8 mouse cellular contexts compared by ENCODE assay signal in genomic region chr7:17059463-17059844, GRCm38 (mm10). TPM values are rescaled to one million over a fixed set of nuclear protein-coding genes. Genes with fewer than 3 reads are reported as not detected.
DNase-seq lines count a peak whose midpoint lies in the region; ATAC-seq and TF ChIP-seq lines count a peak whose summit lies in the region.

No protein-coding gene starts in this region.

- 80% methylated on average over 3 of the region's 3 CpGs for WGBS in midbrain, embryonic 14.5 days
- 81% methylated on average over 3 of the region's 3 CpGs for WGBS in midbrain, embryonic 13.5 days
- 55% methylated on average over 3 of the region's 3 CpGs for WGBS in kidney, postnatal 0 days
- 38% methylated on average over 3 of the region's 3 CpGs for WGBS in stomach, postnatal 0 days

- no peak for TF ChIP-seq EP300 in stomach, postnatal 0 days (optimal IDR thresholded peaks at IDR 0.05)

- H3K27ac ChIP-seq in midbrain, embryonic 14.5 days (replicated peaks; ENCODE audit: low read depth, low read length) = 0 out of 2 replicates have a peak overlapping the region, but pooled peaks have one; percentile 20
- no peak overlapping the region for H3K27ac ChIP-seq in midbrain, embryonic 13.5 days
- H3K27ac ChIP-seq in kidney, postnatal 0 days = peak overlapping the region; percentile 97
- H3K27ac ChIP-seq in stomach, postnatal 0 days (replicated peaks) = peak overlapping the region; percentile 99

- no peak for ATAC-seq in frontal cortex, adult (ENCODE audit: low TSS enrichment)
- no peak for ATAC-seq in midbrain, embryonic 14.5 days (ENCODE audit: low FRiP score, low TSS enrichment)
- ATAC-seq in midbrain, embryonic 13.5 days = no peak
- no peak for ATAC-seq in kidney, postnatal 0 days (replicated peaks; ENCODE audit: low FRiP score, low read depth)
- no peak for ATAC-seq in stomach, postnatal 0 days (ENCODE audit: low FRiP score, low TSS enrichment)

- TF ChIP-seq CTCF in kidney, postnatal 0 days (IDR thresholded peaks at IDR 0.05; ENCODE audit: low read depth) = no peak
- no peak for TF ChIP-seq CTCF in stomach, postnatal 0 days (IDR thresholded peaks at IDR 0.05; ENCODE audit: low read depth)

- peaks cover 33% of the 10 kb centered on the region for H3K4me1 ChIP-seq in midbrain, embryonic 14.5 days (ENCODE audit: control insufficient read depth, insufficient read depth, low read length)
- H3K4me1 ChIP-seq in midbrain, embryonic 13.5 days (replicated peaks) = peaks cover 64% of the 10 kb centered on the region
- peaks cover 41% of the 10 kb centered on the region for H3K4me1 ChIP-seq in kidney, postnatal 0 days (replicated peaks; ENCODE audit: insufficient read depth, low read length)
- peaks cover 9% of the 10 kb centered on the region for H3K4me1 ChIP-seq in stomach, postnatal 0 days (replicated peaks; ENCODE audit: control insufficient read depth, insufficient read depth)

- no peak overlapping the region for H3K4me3 ChIP-seq in midbrain, embryonic 14.5 days (replicated peaks; ENCODE audit: low read depth, low read length)
- H3K4me3 ChIP-seq in midbrain, embryonic 13.5 days (replicated peaks) = no peak overlapping the region
- no peak overlapping the region for H3K4me3 ChIP-seq in kidney, postnatal 0 days (replicated peaks; ENCODE audit: low read depth, low read length)
- H3K4me3 ChIP-seq in stomach, postnatal 0 days (ENCODE audit: low read depth, low read length) = peak overlapping the region; percentile 60

- no peak overlapping the region for H3K9ac ChIP-seq in midbrain, embryonic 14.5 days (replicated peaks; ENCODE audit: low read length)
- no peak overlapping the region for H3K9ac ChIP-seq in midbrain, embryonic 13.5 days (replicated peaks)
- no peak overlapping the region for H3K9ac ChIP-seq in kidney, postnatal 0 days (ENCODE audit: low read depth, low read length)
- peak overlapping the region; percentile 43 for H3K9ac ChIP-seq in stomach, postnatal 0 days (ENCODE audit: low read length)

- no peak overlapping the region for H3K4me2 ChIP-seq in midbrain, embryonic 14.5 days (ENCODE audit: low read length)
- H3K4me2 ChIP-seq in midbrain, embryonic 13.5 days (replicated peaks) = no peak overlapping the region
- peak overlapping the region; percentile 73 for H3K4me2 ChIP-seq in kidney, postnatal 0 days (ENCODE audit: low read length)
- H3K4me2 ChIP-seq in stomach, postnatal 0 days (replicated peaks; ENCODE audit: low read depth) = peak overlapping the region; percentile 51

- peak; percentile 6 to 8 for DNase-seq in frontal cortex, postnatal 10 days (ENCODE audit: low spot score in 2 of 2)
- no peak for DNase-seq in midbrain, embryonic 14.5 days
- no peak for DNase-seq in kidney, postnatal 0 days (ENCODE audit: low spot score)
- DNase-seq in stomach, postnatal 0 days (ENCODE audit: low spot score) = no peak
- DNase-seq in cerebellum, adult 11 months = no peak
- no peak for DNase-seq in Muller cell, postnatal 12 days (ENCODE audit: inconsistent ontology term)

- no peaks in the 10 kb centered on the region for H3K36me3 ChIP-seq in midbrain, embryonic 14.5 days (ENCODE audit: control insufficient read depth, insufficient read depth, low read length)
- no peaks in the 10 kb centered on the region for H3K36me3 ChIP-seq in midbrain, embryonic 13.5 days
- no peaks in the 10 kb centered on the region for H3K36me3 ChIP-seq in kidney, postnatal 0 days (ENCODE audit: insufficient read depth, low read length)
- peaks cover 3% of the 10 kb centered on the region; the same call in 1 of the 2 replicates for H3K36me3 ChIP-seq in stomach, postnatal 0 days (ENCODE audit: control insufficient read depth, insufficient read depth, low read length)

- no peaks in the 10 kb centered on the region for H3K9me3 ChIP-seq in midbrain, embryonic 14.5 days (ENCODE audit: control insufficient read depth, low read length)
- no peaks in the 10 kb centered on the region for H3K9me3 ChIP-seq in midbrain, embryonic 13.5 days
- no peaks in the 10 kb centered on the region for H3K9me3 ChIP-seq in kidney, postnatal 0 days (replicated peaks; ENCODE audit: low read length)
- no peaks in the 10 kb centered on the region for H3K9me3 ChIP-seq in stomach, postnatal 0 days (ENCODE audit: control insufficient read depth, low read length)

- H3K27me3 ChIP-seq in midbrain, embryonic 14.5 days (ENCODE audit: control insufficient read depth, insufficient read depth, low read length) = peaks cover 16% of the 10 kb centered on the region
- H3K27me3 ChIP-seq in midbrain, embryonic 13.5 days = peaks cover 35% of the 10 kb centered on the region
- no peaks in the 10 kb centered on the region for H3K27me3 ChIP-seq in kidney, postnatal 0 days (ENCODE audit: insufficient read depth, low read length)
- H3K27me3 ChIP-seq in stomach, postnatal 0 days (ENCODE audit: control insufficient read depth, insufficient read depth, low read length) = no peaks in the 10 kb centered on the region

RNA-seq across cellular contexts. Expression of gene Hif3a, which starts 2.8 kb away (rescaled TPM):
- polyA plus RNA-seq in midbrain, embryonic 14.5 days (2014; fragmentation: Nextera tagmentation; extraction: Ambion mirVana) = 1.5 and 4.6 TPM in 2 replicates
- 2.0 and 2.4 TPM in 2 replicates for polyA plus RNA-seq in midbrain, embryonic 13.5 days (2015; fragmentation: Nextera tagmentation; extraction: Ambion mirVana)
- 5.1 and 6.1 TPM in 2 replicates for polyA plus RNA-seq in kidney, postnatal 0 days (2015; fragmentation: Nextera tagmentation; extraction: Ambion mirVana)
- polyA plus RNA-seq in stomach, postnatal 0 days (2015; fragmentation: Nextera tagmentation; extraction: Ambion mirVana) = 3.4 and 4.0 TPM in 2 replicates

RNA-seq across cellular contexts. Expression of gene Psg16, which starts 14.4 kb away (rescaled TPM):
- polyA plus RNA-seq in midbrain, embryonic 14.5 days (2014; fragmentation: Nextera tagmentation; extraction: Ambion mirVana) = 4.3 and 4.9 TPM in 2 replicates
- 1.2 and 1.5 TPM in 2 replicates for polyA plus RNA-seq in midbrain, embryonic 13.5 days (2015; fragmentation: Nextera tagmentation; extraction: Ambion mirVana)
- polyA plus RNA-seq in kidney, postnatal 0 days (2015; fragmentation: Nextera tagmentation; extraction: Ambion mirVana) = 0.07 TPM in 1 of 2 replicates, not detected in the other
- 0.05 and 0.12 TPM in 2 replicates for polyA plus RNA-seq in stomach, postnatal 0 days (2015; fragmentation: Nextera tagmentation; extraction: Ambion mirVana)

RNA-seq across cellular contexts. Expression of gene Ppp5c, which starts 31.7 kb away (rescaled TPM):
- polyA plus RNA-seq in midbrain, embryonic 14.5 days (2014; fragmentation: Nextera tagmentation; extraction: Ambion mirVana) = 112 and 118 TPM in 2 replicates
- 108 and 110 TPM in 2 replicates for polyA plus RNA-seq in midbrain, embryonic 13.5 days (2015; fragmentation: Nextera tagmentation; extraction: Ambion mirVana)
- 82.0 and 95.4 TPM in 2 replicates for polyA plus RNA-seq in kidney, postnatal 0 days (2015; fragmentation: Nextera tagmentation; extraction: Ambion mirVana)
- 51.6 and 57.5 TPM in 2 replicates for polyA plus RNA-seq in stomach, postnatal 0 days (2015; fragmentation: Nextera tagmentation; extraction: Ambion mirVana)

Comparison
In these comparisons a context has a peak if more than half of its experiments do, and no peak if none do; other contexts are left out.
1. DNase-seq: peak in frontal cortex, postnatal 10 days (2 of 2); none in midbrain, embryonic 14.5 days (single experiment), kidney, postnatal 0 days (single experiment), stomach, postnatal 0 days (single experiment), cerebellum, adult 11 months (single experiment) and Muller cell, postnatal 12 days (single experiment).
2. H3K4me2 ChIP-seq: peak in kidney, postnatal 0 days (single experiment) and stomach, postnatal 0 days (single experiment); none in midbrain, embryonic 14.5 days (single experiment) and midbrain, embryonic 13.5 days (single experiment).